Mouse (Mus musculus) brown adipose tissue, adult 24 weeks (tissue): ENCODE data around the gene Scn8a. TPM values are rescaled to one million over a fixed set of nuclear protein-coding genes. Genes with fewer than 3 reads are reported as not detected.
A peak's percentile ranks its signal among the peaks of the same experiment; 100 is the strongest.

Experiments used
- H3K27ac ChIP-seq: fragments of 200-500 bp; replicated peaks from 2 replicates; pipeline ENCODE4 v1.5.1; 2012; ENCODE audit warnings: low read depth, mild to moderate bottlenecking, low read length
- H3K4me1 ChIP-seq: fragments of 200-500 bp; 2 replicates; pipeline ENCODE4 v1.6.1; 2012; ENCODE audit warnings: low read length, mixed read lengths; ENCODE audit not compliant: control insufficient read depth, insufficient read depth, insufficient read length
- H3K4me3 ChIP-seq: fragments of 200-500 bp; 2 replicates; pipeline ENCODE4 v1.5.1; 2012; ENCODE audit warnings: low read depth, mild to moderate bottlenecking, low read length, moderate library complexity; ENCODE audit not compliant: insufficient read depth
- polyA plus RNA-seq: library from polyadenylated mRNA; stranded (reverse); fragments of >200 nt; gene quantifications from 2 replicates; pipeline ENCODE4 v1.2.4, GENCODE M21; 2012; ENCODE audit not compliant: missing spikeins, insufficient read depth, insufficient read length

Gene Scn8a
- polyA plus RNA-seq, 1 experiment = 1.3 TPM

GRCm38 (mm10) chr15:101091551-101091950 lies 221.9 kb downstream of the Scn8a start:
- Histone ChIP-seq H3K4me1 (peaks cover 20% of the 10 kb centered on the region), H3K27ac (no peak overlapping the region), H3K4me3 (no peak overlapping the region)

- peak overlapping the region; percentile 52 for H3K27ac ChIP-seq
- peaks cover 23% of the 10 kb centered on the region for H3K4me1 ChIP-seq
- H3K4me3 ChIP-seq = no peak overlapping the region
Measured at GRCm38 (mm10) chr15:101092121-101092828, 222.6 kb downstream of the Scn8a start.

DNA sequence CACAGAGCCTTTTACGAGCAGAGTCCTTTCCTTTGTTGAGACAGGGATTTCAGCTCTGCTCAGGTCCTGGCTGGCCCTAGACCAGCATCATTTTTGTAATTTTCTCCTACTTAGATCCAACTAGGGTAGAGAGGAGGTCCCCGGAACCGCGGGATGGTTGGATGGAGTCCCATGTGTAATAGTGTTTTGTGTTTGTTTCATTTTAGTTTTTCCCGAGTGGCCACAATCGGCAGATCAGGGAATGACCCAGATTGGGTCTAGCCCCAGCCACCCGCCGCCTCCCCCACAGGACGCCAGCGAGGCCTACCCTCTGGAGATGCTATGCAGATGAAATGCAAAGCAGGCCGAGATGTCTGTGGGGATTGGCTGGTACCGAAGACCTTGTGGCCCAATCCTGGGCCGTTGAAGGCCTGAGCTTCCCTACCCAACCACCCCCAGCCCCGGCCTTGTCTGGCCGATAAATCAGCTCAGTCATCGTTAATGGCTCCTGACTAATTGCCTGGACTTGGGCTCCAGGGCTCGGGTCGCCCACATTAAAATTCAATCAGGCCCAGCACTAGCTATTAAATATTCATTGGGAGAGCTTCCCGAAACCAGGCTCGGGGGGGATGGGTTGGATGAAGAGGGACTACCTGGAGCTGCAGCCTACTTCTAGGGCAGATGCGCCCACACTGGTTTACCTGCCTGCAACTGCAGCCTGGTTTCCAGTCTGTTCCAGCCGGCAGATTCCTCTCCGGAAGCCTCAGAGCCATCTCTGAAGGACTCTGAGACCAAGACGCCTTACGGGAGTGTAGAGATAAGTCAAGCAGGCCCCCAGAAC lies 223.4 kb downstream of the Scn8a start:
- H3K4me1 ChIP-seq = peaks cover 26% of the 10 kb centered on the region
- peak overlapping the region; percentile 52 for H3K27ac ChIP-seq
- peak overlapping the region; percentile 17; the same call in 1 of the 2 replicates for H3K4me3 ChIP-seq

DNA sequence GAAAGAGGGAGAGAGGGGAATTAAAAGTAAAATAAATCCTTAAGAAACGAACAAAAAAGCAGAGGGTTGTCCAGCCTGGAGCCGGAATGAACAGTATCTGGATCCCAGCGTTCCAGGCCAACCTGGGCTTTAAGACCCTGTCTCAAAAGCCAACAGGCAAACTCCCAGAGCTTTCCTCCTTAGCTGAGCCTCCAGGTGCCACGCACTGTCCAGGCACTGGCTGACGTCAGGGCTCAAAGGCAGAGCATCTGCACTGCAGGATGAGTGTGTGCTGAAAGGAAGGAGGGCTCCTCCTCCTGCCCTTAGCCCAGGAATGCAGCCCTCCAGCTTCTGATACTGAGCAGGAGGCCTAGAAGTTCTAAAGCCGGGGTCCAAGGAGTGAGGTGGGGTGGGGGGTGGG lies 224.3 kb downstream of the Scn8a start:
- peaks cover 28% of the 10 kb centered on the region for H3K4me1 ChIP-seq

DNA sequence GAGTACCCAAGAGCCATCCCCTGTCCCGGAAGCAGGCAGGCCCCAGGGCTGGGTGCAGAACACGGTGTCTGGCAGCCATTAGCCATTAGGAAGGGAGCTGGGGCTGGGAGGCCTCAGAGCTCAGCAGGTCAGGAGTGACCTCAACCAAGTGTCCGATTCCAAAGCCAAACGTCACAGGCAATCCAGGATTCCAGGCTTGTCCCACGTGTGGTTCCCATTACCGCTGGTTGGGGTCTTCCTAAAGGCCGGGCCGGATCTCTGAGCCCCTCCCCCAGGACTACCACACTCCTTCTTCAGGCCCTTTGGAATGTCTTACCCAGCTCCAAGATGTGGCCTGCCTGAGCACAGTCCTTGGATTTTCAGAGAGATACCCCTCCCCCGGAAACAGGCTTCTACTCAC lies 225.3 kb downstream of the Scn8a start:
- H3K4me3 ChIP-seq = no peak overlapping the region
- H3K4me1 ChIP-seq = peaks cover 28% of the 10 kb centered on the region
- no peak overlapping the region for H3K27ac ChIP-seq

More for the DNA sequence above, 224.3 kb downstream of the Scn8a start:
- H3K4me3 ChIP-seq = no peak overlapping the region
- no peak overlapping the region for H3K27ac ChIP-seq

GRCm38 (mm10) chr15:101095392-101095791 lies 225.7 kb downstream of the Scn8a start:
- Histone ChIP-seq H3K4me1 (peaks cover 28% of the 10 kb centered on the region), H3K27ac (no peak overlapping the region), H3K4me3 (no peak overlapping the region)

Other genes starting within 250 kb of the Scn8a start
- gene Smagp, start 232.9 kb upstream of the Scn8a start, polyA plus RNA-seq = 25.6 and 29.4 TPM in 2 replicates
- gene Bin2, start 200.3 kb upstream of the Scn8a start, polyA plus RNA-seq = 0.79 and 1.4 TPM in 2 replicates
- gene Cela1, start 181.9 kb upstream of the Scn8a start, polyA plus RNA-seq = 19.3 and 22.2 TPM in 2 replicates
- gene Galnt6, start 140.5 kb upstream of the Scn8a start, polyA plus RNA-seq = not detected in 2 replicates
- 0.91 and 3.2 TPM in 2 replicates for gene Slc4a8, start 108.1 kb upstream of the Scn8a start, polyA plus RNA-seq
- gene Gm47841, start 177.5 kb downstream of the Scn8a start, polyA plus RNA-seq = not detected in 2 replicates
- 2.9 and 3.0 TPM in 2 replicates for gene Fignl2, start 208.7 kb downstream of the Scn8a start, polyA plus RNA-seq
- gene Ankrd33, start 245.9 kb downstream of the Scn8a start, polyA plus RNA-seq = not detected in 2 replicates